Mouse (Mus musculus) stomach, embryonic 16.5 days (tissue): Measurements from ENCODE around the gene Lamc1. TPM values are rescaled to one million over a fixed set of nuclear protein-coding genes. Genes with fewer than 3 reads are reported as not detected.

Source experiments
- ATAC-seq: fragments of 200-750 bp; cut with Nextera tagmentation; 2 replicates; pipeline ENCODE4 v1.8.0; 2017; ENCODE audit warnings: moderate number of reproducible peaks, moderate TSS enrichment; ENCODE audit not compliant: insufficient read depth, low FRiP score
- H3K27ac ChIP-seq: fragments of 300-500 bp; sonication (generic); 2 replicates; pipeline ENCODE4 v1.5.1; 2014; ENCODE audit warnings: low read length
- H3K27me3 ChIP-seq: fragments of 300-500 bp; sonication (generic); 2 replicates; pipeline ENCODE4 v1.6.1; 2014; ENCODE audit warnings: low read length, control low read depth, mixed read lengths; ENCODE audit not compliant: control insufficient read depth, insufficient read depth
- H3K36me3 ChIP-seq: fragments of 300-500 bp; sonication (generic); 2 replicates; pipeline ENCODE4 v1.6.1; 2014; ENCODE audit warnings: low read length; ENCODE audit not compliant: control insufficient read depth, insufficient read depth
- H3K4me1 ChIP-seq: fragments of 300-500 bp; sonication (generic); 2 replicates; pipeline ENCODE4 v1.6.1; 2014; ENCODE audit warnings: low read length, control low read depth, mixed read lengths; ENCODE audit not compliant: control insufficient read depth, insufficient read depth
- H3K4me2 ChIP-seq: fragments of 300-500 bp; sonication (generic); 2 replicates; pipeline ENCODE4 v1.6.1; 2014; ENCODE audit warnings: low read depth, low read length, mixed read lengths
- H3K4me3 ChIP-seq: fragments of 300-500 bp; sonication (generic); replicated peaks from 2 replicates; pipeline ENCODE4 v1.5.1; 2014; ENCODE audit warnings: mild to moderate bottlenecking, low read length
- H3K9ac ChIP-seq: fragments of 300-500 bp; sonication (generic); 2 replicates; pipeline ENCODE4 v1.6.1; 2014; ENCODE audit warnings: low read length
- H3K9me3 ChIP-seq: fragments of 300-500 bp; sonication (generic); replicated peaks from 2 replicates; pipeline ENCODE4 v1.6.1; 2016; ENCODE audit warnings: low read length, control low read depth; ENCODE audit not compliant: control insufficient read depth
- WGBS: fragments of 180-500 bp; shearing (Covaris S2); extraction: QIAGEN DNeasy Blood & Tissue Kit; methylation state at CpG from one replicate; pipeline ENCODE4 v1.1.7; 2014; 5-methylcytosine and 5-hydroxymethylcytosine counted together
- polyA plus RNA-seq: library from polyadenylated mRNA; unstranded; fragments of >200 nt; fragmentation: Nextera tagmentation; extraction: Ambion mirVana; gene quantifications from 2 replicates; pipeline ENCODE4 v1.2.1, GENCODE M21; 2015

Lamc1 gene
- polyA plus RNA-seq, 1 experiment from 2014 or later: 63.4 TPM

- no peaks in the 10 kb centered on the region for H3K9me3 ChIP-seq
- peaks cover 18% of the 10 kb centered on the region for H3K4me1 ChIP-seq
- H3K27me3 ChIP-seq: no peaks in the 10 kb centered on the region
- no peaks in the 10 kb centered on the region for H3K36me3 ChIP-seq
- peak overlapping the region; percentile 17; the same call in 1 of the 2 replicates for H3K27ac ChIP-seq
- ATAC-seq: no peak
- 65% methylated on average over 6 of the region's 6 CpGs for WGBS
- H3K4me2 ChIP-seq: no peak overlapping the region
- no peak overlapping the region for H3K9ac ChIP-seq
- H3K4me3 ChIP-seq: no peak overlapping the region
Measured at GRCm38 (mm10) chr1:153296035-153296434, 36.6 kb downstream of the Lamc1 start.

- H3K4me3 ChIP-seq: no peak overlapping the region
- ATAC-seq: no peak
- no peaks in the 10 kb centered on the region for H3K27me3 ChIP-seq
- 44% methylated on average over 5 of the region's 5 CpGs for WGBS
- H3K9me3 ChIP-seq: no peaks in the 10 kb centered on the region
- H3K36me3 ChIP-seq: no peaks in the 10 kb centered on the region
- H3K27ac ChIP-seq: no peak overlapping the region
- H3K9ac ChIP-seq: no peak overlapping the region
- no peak overlapping the region for H3K4me2 ChIP-seq
- H3K4me1 ChIP-seq: peaks cover 22% of the 10 kb centered on the region
Measured at GRCm38 (mm10) chr1:153292892-153293291, 39.7 kb downstream of the Lamc1 start.

GRCm38 (mm10) chr1:153292202-153292601 lies 40.4 kb downstream of the Lamc1 start:
- Histone ChIP-seq H3K36me3 (no peaks in the 10 kb centered on the region), H3K9me3 (no peaks in the 10 kb centered on the region), H3K27ac (peak overlapping the region; percentile 27; the same call in 1 of the 2 replicates), H3K4me2 (no peak overlapping the region), H3K9ac (no peak overlapping the region), H3K4me3 (no peak overlapping the region), H3K4me1 (peaks cover 22% of the 10 kb centered on the region), H3K27me3 (no peaks in the 10 kb centered on the region)
- peak; percentile 40; the same call in 1 of the 2 replicates for ATAC-seq
- 29% methylated on average over 6 of the region's 6 CpGs for WGBS

GRCm38 (mm10) chr1:153291416-153291815 lies 41.2 kb downstream of the Lamc1 start:
- Histone ChIP-seq H3K9me3 (no peaks in the 10 kb centered on the region), H3K4me2 (no peak overlapping the region), H3K9ac (no peak overlapping the region), H3K4me3 (no peak overlapping the region), H3K27me3 (no peaks in the 10 kb centered on the region), H3K36me3 (no peaks in the 10 kb centered on the region), H3K27ac (no peak overlapping the region), H3K4me1 (peaks cover 22% of the 10 kb centered on the region)
- no peak for ATAC-seq
- WGBS: 54% methylated on average over 4 of the region's 4 CpGs

GRCm38 (mm10) chr1:153288010-153288409 lies 44.6 kb downstream of the Lamc1 start:
- Histone ChIP-seq H3K9me3 (no peaks in the 10 kb centered on the region), H3K4me3 (no peak overlapping the region), H3K9ac (no peak overlapping the region), H3K36me3 (no peaks in the 10 kb centered on the region), H3K27ac (no peak overlapping the region), H3K4me2 (no peak overlapping the region), H3K27me3 (no peaks in the 10 kb centered on the region), H3K4me1 (peaks cover 23% of the 10 kb centered on the region)
- WGBS: 75% methylated on average over 4 of the region's 4 CpGs
- ATAC-seq: no peak

GRCm38 (mm10) chr1:153287443-153287842 lies 45.1 kb downstream of the Lamc1 start:
- Histone ChIP-seq H3K4me2 (no peak overlapping the region), H3K4me3 (no peak overlapping the region), H3K9ac (no peak overlapping the region), H3K36me3 (no peaks in the 10 kb centered on the region), H3K4me1 (peaks cover 21% of the 10 kb centered on the region), H3K27me3 (no peaks in the 10 kb centered on the region), H3K9me3 (no peaks in the 10 kb centered on the region), H3K27ac (no peak overlapping the region)
- WGBS: 70% methylated on average over 5 of the region's 5 CpGs
- no peak for ATAC-seq

GRCm38 (mm10) chr1:153286216-153286615 lies 46.4 kb downstream of the Lamc1 start:
- H3K27ac ChIP-seq: peak overlapping the region; percentile 73
- no peak for ATAC-seq
- WGBS: 75% methylated on average over 9 of the region's 9 CpGs

GRCm38 (mm10) chr1:153285188-153285587 lies 47.4 kb downstream of the Lamc1 start:
- 88% methylated on average over 8 of the region's 8 CpGs for WGBS

More at GRCm38 (mm10) chr1:153286216-153286615, 46.4 kb downstream of the Lamc1 start:
- Histone ChIP-seq H3K9me3 (no peaks in the 10 kb centered on the region), H3K4me3 (no peak overlapping the region), H3K27me3 (no peaks in the 10 kb centered on the region), H3K36me3 (no peaks in the 10 kb centered on the region), H3K4me1 (peaks cover 16% of the 10 kb centered on the region), H3K4me2 (peak overlapping the region; percentile 39), H3K9ac (no peak overlapping the region)

GRCm38 (mm10) chr1:153282342-153282975 lies 50.1 kb downstream of the Lamc1 start:
- H3K4me3 ChIP-seq: no peak overlapping the region
- no peaks in the 10 kb centered on the region for H3K27me3 ChIP-seq
- H3K27ac ChIP-seq: no peak overlapping the region
- no peak overlapping the region for H3K9ac ChIP-seq
- H3K36me3 ChIP-seq: no peaks in the 10 kb centered on the region
- H3K4me2 ChIP-seq: no peak overlapping the region
- 64% methylated on average over 5 of the region's 5 CpGs for WGBS
- no peak for ATAC-seq
- H3K4me1 ChIP-seq: peaks cover 23% of the 10 kb centered on the region
- no peaks in the 10 kb centered on the region for H3K9me3 ChIP-seq

More at GRCm38 (mm10) chr1:153285188-153285587, 47.4 kb downstream of the Lamc1 start:
- peaks cover 17% of the 10 kb centered on the region for H3K4me1 ChIP-seq
- no peaks in the 10 kb centered on the region for H3K9me3 ChIP-seq
- no peak overlapping the region for H3K4me2 ChIP-seq
- H3K36me3 ChIP-seq: no peaks in the 10 kb centered on the region
- ATAC-seq: no peak
- no peak overlapping the region for H3K27ac ChIP-seq
- H3K27me3 ChIP-seq: no peaks in the 10 kb centered on the region
- no peak overlapping the region for H3K9ac ChIP-seq
- no peak overlapping the region for H3K4me3 ChIP-seq
